Mouse (Mus musculus): ENCODE data around the gene Ssr4. TPM values are rescaled to one million over a fixed set of nuclear protein-coding genes. Genes with fewer than 3 reads are reported as not detected.
A peak's percentile ranks its signal among the peaks of the same experiment; 100 is the strongest.

Gene Ssr4
- total and polyA plus RNA-seq, 3 experiments: 163 to 339 (median 177) TPM

- DNase-seq: no peak
Measured at GRCm38 (mm10) chrX:73815072-73815471, 28.2 kb downstream of the Ssr4 start.

DNA sequence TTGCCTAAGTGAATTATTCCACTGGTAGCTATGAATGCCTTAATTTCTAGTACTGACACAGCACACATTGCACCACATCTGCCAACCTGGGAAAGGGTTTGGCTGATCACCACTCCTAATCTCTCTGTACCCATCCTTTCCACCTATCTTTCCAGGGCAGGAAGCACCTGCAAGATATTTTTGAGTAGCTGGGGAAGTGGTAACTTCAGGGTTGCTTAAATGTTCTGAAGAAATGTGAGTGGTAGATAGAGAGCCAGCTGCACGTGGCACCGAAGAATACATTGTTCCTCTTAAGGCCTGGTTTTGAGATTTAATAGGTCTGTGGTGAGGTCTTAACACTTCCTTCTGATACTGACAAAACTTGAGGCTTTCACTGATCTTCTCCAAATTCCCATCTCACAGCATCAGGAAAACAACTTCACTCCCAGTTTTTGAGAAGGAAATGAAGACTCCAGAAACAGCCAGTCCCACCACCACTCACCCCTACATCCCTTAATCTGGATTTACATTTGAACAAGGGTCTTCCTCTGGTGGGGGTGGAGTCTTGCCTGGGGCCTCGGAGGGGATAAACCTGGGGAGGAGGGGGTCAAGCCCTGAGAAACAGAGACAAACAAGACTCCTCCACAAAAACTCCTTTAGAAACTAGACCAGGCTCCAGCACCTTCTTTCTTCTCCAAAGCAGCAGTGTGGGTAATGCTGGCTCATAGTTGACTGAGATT lies 29.9 kb downstream of the Ssr4 start:
- DNase-seq: no peak

- DNase-seq: no peak
Measured at GRCm38 (mm10) chrX:73823747-73824146, 36.9 kb downstream of the Ssr4 start.

- peak; percentile 46 for DNase-seq
Measured at GRCm38 (mm10) chrX:73824185-73825151, 37.6 kb downstream of the Ssr4 start, which contains the start of gene Pdzd4. Gene Pdzd4, minus strand, starts transcription at chrX:73824969.

GRCm38 (mm10) chrX:73835731-73836130 lies 48.9 kb downstream of the Ssr4 start:
- no peak for DNase-seq

DNA sequence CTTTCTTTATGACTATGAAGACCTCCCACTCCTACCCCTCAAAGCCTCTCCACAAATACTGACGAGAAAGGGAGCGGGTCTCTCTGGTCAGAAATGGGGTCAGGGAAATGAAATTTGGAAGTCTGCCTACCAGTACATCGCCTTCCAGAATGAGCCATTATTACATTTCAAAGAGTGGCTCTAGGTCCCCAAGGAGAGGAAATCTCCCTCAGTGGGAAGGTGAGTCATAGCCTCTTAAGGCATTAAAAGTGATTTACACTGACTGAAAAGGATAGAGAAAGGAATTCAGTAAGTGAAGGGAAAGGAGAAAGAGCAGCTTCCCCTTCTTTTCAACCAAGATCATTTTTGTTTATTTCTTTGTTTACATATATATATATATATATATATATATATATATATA lies 49.9 kb downstream of the Ssr4 start:
- DNase-seq: no peak

Other genes starting within 250 kb of the Ssr4 start
- gene Dusp9, start 147.6 kb upstream of the Ssr4 start, total RNA-seq (2021): under 1 TPM; 0.26 to 0.66 TPM
- gene Dusp9, start 147.6 kb upstream of the Ssr4 start, polyA plus RNA-seq (2012; rRNA removed): 0.33 and 0.40 TPM in 2 replicates
- gene Pnck, start 126.9 kb upstream of the Ssr4 start, total RNA-seq (2021): 1 to 10 TPM; 6.1 to 7.1 TPM
- gene Pnck, start 126.9 kb upstream of the Ssr4 start, polyA plus RNA-seq (2012; rRNA removed): 6.3 and 10.9 TPM in 2 replicates
- gene Slc6a8, start 113.9 kb upstream of the Ssr4 start, total RNA-seq (2021): 100 to 1,000 TPM in 1 of 2 experiments, 10 to 100 TPM in 1; 73.8 to 137 TPM
- gene Slc6a8, start 113.9 kb upstream of the Ssr4 start, polyA plus RNA-seq (2012; rRNA removed): 82.6 and 101 TPM in 2 replicates
- 100 to 1,000 TPM; 271 to 301 TPM for gene Bcap31, start 70.9 kb upstream of the Ssr4 start, total RNA-seq (2021)
- gene Bcap31, start 70.9 kb upstream of the Ssr4 start, polyA plus RNA-seq (2012; rRNA removed): 24.3 and 30.1 TPM in 2 replicates
- gene Abcd1, start 70.4 kb upstream of the Ssr4 start, total RNA-seq (2021): 10 to 100 TPM; 28.1 to 29.6 TPM
- 35.2 and 41.1 TPM in 2 replicates for gene Abcd1, start 70.4 kb upstream of the Ssr4 start, polyA plus RNA-seq (2012; rRNA removed)
- under 1 TPM; 0.41 to 0.49 TPM for gene Plxnb3, start 29.9 kb upstream of the Ssr4 start, total RNA-seq (2021)
- 1.2 and 1.5 TPM in 2 replicates for gene Plxnb3, start 29.9 kb upstream of the Ssr4 start, polyA plus RNA-seq (2012; rRNA removed)
- gene Srpk3, start 12.6 kb upstream of the Ssr4 start, total RNA-seq (2021): under 1 TPM; 0.20 to 0.41 TPM
- gene Srpk3, start 12.6 kb upstream of the Ssr4 start, polyA plus RNA-seq (2012; rRNA removed): 1.1 and 1.3 TPM in 2 replicates
- gene Idh3g, start 131 bp upstream of the Ssr4 start, total RNA-seq (2021): 100 to 1,000 TPM; 521 to 581 TPM
- 256 and 277 TPM in 2 replicates for gene Idh3g, start 131 bp upstream of the Ssr4 start, polyA plus RNA-seq (2012; rRNA removed)
- 1 to 10 TPM; 2.8 to 7.0 TPM for gene Pdzd4, start 37.9 kb downstream of the Ssr4 start, total RNA-seq (2021)
- gene Pdzd4, start 37.9 kb downstream of the Ssr4 start, polyA plus RNA-seq (2012; rRNA removed): 1.9 and 3.0 TPM in 2 replicates
- gene Avpr2, start 105.1 kb downstream of the Ssr4 start, total RNA-seq (2021): not detected
- gene Avpr2, start 105.1 kb downstream of the Ssr4 start, polyA plus RNA-seq (2012; rRNA removed): not detected in 2 replicates
- 1 to 10 TPM; 8.6 to 9.7 TPM for gene L1cam, start 109.1 kb downstream of the Ssr4 start, total RNA-seq (2021)
- 2.6 and 4.4 TPM in 2 replicates for gene L1cam, start 109.1 kb downstream of the Ssr4 start, polyA plus RNA-seq (2012; rRNA removed)
- gene Arhgap4, start 134.8 kb downstream of the Ssr4 start, total RNA-seq (2021): 1 to 10 TPM; 3.2 to 4.0 TPM
- gene Arhgap4, start 134.8 kb downstream of the Ssr4 start, polyA plus RNA-seq (2012; rRNA removed): 9.9 and 11.1 TPM in 2 replicates
- 10 to 100 TPM; 69.6 to 93.8 TPM for gene Naa10, start 134.9 kb downstream of the Ssr4 start, total RNA-seq (2021)
- 53.6 and 56.1 TPM in 2 replicates for gene Naa10, start 134.9 kb downstream of the Ssr4 start, polyA plus RNA-seq (2012; rRNA removed)
- gene Renbp, start 143.8 kb downstream of the Ssr4 start, total RNA-seq (2021): 10 to 100 TPM; 20.2 to 29.6 TPM
- 3.1 and 4.3 TPM in 2 replicates for gene Renbp, start 143.8 kb downstream of the Ssr4 start, polyA plus RNA-seq (2012; rRNA removed)
- 10 to 100 TPM; 44.2 to 66.4 TPM for gene Hcfc1, start 179.3 kb downstream of the Ssr4 start, total RNA-seq (2021)
- 73.8 and 113 TPM in 2 replicates for gene Hcfc1, start 179.3 kb downstream of the Ssr4 start, polyA plus RNA-seq (2012; rRNA removed)
- gene Irak1, start 236.9 kb downstream of the Ssr4 start, total RNA-seq (2021): 100 to 1,000 TPM; 113 to 130 TPM
- gene Irak1, start 236.9 kb downstream of the Ssr4 start, polyA plus RNA-seq (2012; rRNA removed): 586 and 733 TPM in 2 replicates